In the genomic region with DNA sequence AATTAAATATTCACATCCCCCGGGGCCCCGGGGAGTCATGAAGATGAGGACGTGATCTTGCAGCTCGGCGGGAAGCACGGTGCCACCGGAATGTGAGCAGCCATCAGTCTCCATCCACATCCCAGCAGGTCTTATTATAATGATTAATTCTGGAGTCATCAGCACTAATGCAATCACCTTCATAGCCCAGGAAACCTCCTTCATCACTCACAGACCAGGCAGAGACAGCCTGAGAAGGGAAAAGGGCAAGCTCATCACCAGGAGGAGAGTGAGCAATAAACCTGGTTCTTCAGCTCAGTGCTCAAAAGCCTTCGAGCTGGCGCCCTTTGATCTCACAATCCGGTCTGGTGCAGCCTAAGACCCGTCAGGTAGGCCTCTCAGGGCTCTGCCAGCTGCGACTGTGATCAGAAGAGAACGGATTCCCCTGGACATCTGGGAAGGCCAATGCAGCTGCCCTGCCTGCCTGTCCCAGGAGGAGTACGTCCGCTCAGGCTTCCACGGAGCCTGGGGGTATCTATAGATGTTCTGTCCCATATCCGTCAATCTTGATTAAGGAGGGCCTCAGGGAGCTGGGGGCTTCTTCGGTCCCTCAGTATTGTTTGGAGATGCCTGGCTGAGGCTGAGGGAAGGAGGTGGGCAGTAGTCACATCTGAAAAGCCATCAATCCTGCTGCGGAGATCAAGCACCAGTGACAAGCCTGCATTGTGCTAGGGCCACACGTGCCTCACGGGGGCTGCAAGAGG, we compare ENCODE assay signal across 14 mouse cellular contexts. TPM values are rescaled to one million over a fixed set of nuclear protein-coding genes. Genes with fewer than 3 reads are reported as not detected.
DNase-seq lines count a peak whose midpoint lies in the region; ATAC-seq and TF ChIP-seq lines count a peak whose summit lies in the region.
"Had no signal": no experiment of that assay in that cellular context is flagged by ENCODE, and none has a peak within 500 bp of the region (broad histone marks: within the 10 kb centered on the region; RNA-seq: fewer than 3 reads in every experiment).

No protein-coding gene starts in this region.

- H3K27ac ChIP-seq in forebrain, embryonic 12.5 days = 0 out of 2 replicates have a peak overlapping the region, but pooled peaks have one; percentile 13
- H3K27ac ChIP-seq in forebrain, embryonic 16.5 days (ENCODE audit: low read length) = no peak overlapping the region
- no peak overlapping the region for H3K27ac ChIP-seq in hindbrain, postnatal 0 days
- H3K27ac ChIP-seq: embryonic facial prominence, embryonic 12.5 days; liver, embryonic 15.5 days; macrophage had no signal

- no peak for ATAC-seq in forebrain, embryonic 12.5 days (ENCODE audit: low FRiP score)
- ATAC-seq in forebrain, embryonic 16.5 days = no peak
- 0 out of 2 replicates have a peak, but pooled peaks have one; percentile 18 for ATAC-seq in hindbrain, postnatal 0 days
- no peak for ATAC-seq in frontal cortex, adult (ENCODE audit: low TSS enrichment)

- H3K36me3 ChIP-seq in forebrain, embryonic 12.5 days (replicated peaks) = no peaks in the 10 kb centered on the region
- H3K36me3 ChIP-seq in forebrain, embryonic 16.5 days (ENCODE audit: control insufficient read depth, insufficient read depth) = no peaks in the 10 kb centered on the region
- no peaks in the 10 kb centered on the region for H3K36me3 ChIP-seq in hindbrain, postnatal 0 days (ENCODE audit: insufficient read depth, low read length)
- H3K36me3 ChIP-seq: embryonic facial prominence, embryonic 12.5 days; liver, embryonic 15.5 days had no signal

- H3K4me2 ChIP-seq in forebrain, embryonic 12.5 days = peak overlapping the region; percentile 6; the same call in 1 of the 2 replicates
- no peak overlapping the region for H3K4me2 ChIP-seq in forebrain, embryonic 16.5 days (ENCODE audit: low read length)
- no peak overlapping the region for H3K4me2 ChIP-seq in hindbrain, postnatal 0 days (ENCODE audit: low read depth, low read length)
- H3K4me2 ChIP-seq: embryonic facial prominence, embryonic 12.5 days; heart, embryonic 11.5 days; liver, embryonic 15.5 days had no signal

- H3K4me3 ChIP-seq in forebrain, embryonic 12.5 days (replicated peaks) = no peak overlapping the region
- H3K4me3 ChIP-seq in forebrain, embryonic 16.5 days (replicated peaks; ENCODE audit: low read length) = no peak overlapping the region
- H3K4me3 ChIP-seq in hindbrain, postnatal 0 days (ENCODE audit: low read length) = no peak overlapping the region
- H3K4me3 ChIP-seq: embryonic facial prominence, embryonic 12.5 days; liver, embryonic 15.5 days had no signal

- no peaks in the 10 kb centered on the region for H3K9me3 ChIP-seq in forebrain, embryonic 12.5 days
- H3K9me3 ChIP-seq in forebrain, embryonic 16.5 days (ENCODE audit: control insufficient read depth, low read length) = no peaks in the 10 kb centered on the region
- H3K9me3 ChIP-seq in hindbrain, postnatal 0 days (ENCODE audit: low read length) = no peaks in the 10 kb centered on the region
- H3K9me3 ChIP-seq: embryonic facial prominence, embryonic 12.5 days; liver, embryonic 15.5 days had no signal

- 26% methylated on average over 21 of the region's 21 CpGs for WGBS in forebrain, embryonic 12.5 days
- 35% methylated on average over 21 of the region's 21 CpGs for WGBS in forebrain, embryonic 16.5 days
- 14% methylated on average over 21 of the region's 21 CpGs for WGBS in hindbrain, postnatal 0 days

- H3K9ac ChIP-seq in forebrain, embryonic 12.5 days = no peak overlapping the region
- no peak overlapping the region for H3K9ac ChIP-seq in forebrain, embryonic 16.5 days (replicated peaks; ENCODE audit: low read depth, low read length)
- H3K9ac ChIP-seq in hindbrain, postnatal 0 days (replicated peaks; ENCODE audit: low read length) = no peak overlapping the region
- H3K9ac ChIP-seq: embryonic facial prominence, embryonic 12.5 days; liver, embryonic 15.5 days had no signal

- DNase-seq in embryo, embryonic 11 days = peak; percentile 55
- DNase-seq in hindbrain, postnatal 0 days (ENCODE audit: low spot score) = peak; percentile 26
- peak; percentile 55 for DNase-seq in neural tube, embryonic 10.5 days (ENCODE audit: extremely low spot score, low spot score)
- no peak for DNase-seq in B cell, adult 2 months
- DNase-seq in thymus, postnatal 36 days = no peak
- DNase-seq: cerebellum, adult 11 months; spleen, adult 18-20 months had no signal

- H3K4me1 ChIP-seq in forebrain, embryonic 12.5 days = peaks cover 16% of the 10 kb centered on the region
- H3K4me1 ChIP-seq in forebrain, embryonic 16.5 days (replicated peaks; ENCODE audit: control insufficient read depth, insufficient read depth, low read length) = no peaks in the 10 kb centered on the region; the same call in 1 of the 2 replicates
- H3K4me1 ChIP-seq in hindbrain, postnatal 0 days (ENCODE audit: insufficient read depth, low read length) = no peaks in the 10 kb centered on the region
- H3K4me1 ChIP-seq: liver, embryonic 15.5 days had no signal

- TF ChIP-seq CTCF in hindbrain, postnatal 0 days (IDR thresholded peaks at IDR 0.05; ENCODE audit: low read depth) = no peak

- H3K27me3 ChIP-seq in forebrain, embryonic 12.5 days = 0 out of 2 replicates have a peak, but pooled peaks cover 3% of the 10 kb centered on the region
- no peaks in the 10 kb centered on the region for H3K27me3 ChIP-seq in forebrain, embryonic 16.5 days (replicated peaks; ENCODE audit: control insufficient read depth, insufficient read depth, low read length)
- no peaks in the 10 kb centered on the region for H3K27me3 ChIP-seq in hindbrain, postnatal 0 days (ENCODE audit: insufficient read depth, low read length)
- H3K27me3 ChIP-seq: embryonic facial prominence, embryonic 12.5 days had no signal

RNA-seq across cellular contexts. Expression of a gene that starts 12.2 kb away (rescaled TPM):
- 106 and 133 TPM in 2 replicates for polyA plus RNA-seq in forebrain, embryonic 12.5 days (2016; fragmentation: Nextera tagmentation; extraction: Ambion mirVana)
- polyA plus RNA-seq in forebrain, embryonic 16.5 days (2015; fragmentation: Nextera tagmentation; extraction: Ambion mirVana) = 44.7 and 55.4 TPM in 2 replicates
- 86.4 and 140 TPM in 2 replicates for total RNA-seq in hindbrain, postnatal 0 days (2014; rRNA removed)
- 155 and 166 TPM in 2 replicates for polyA plus RNA-seq in hindbrain, postnatal 0 days (2015; fragmentation: Nextera tagmentation; extraction: Ambion mirVana)
- polyA plus RNA-seq: macrophage had no signal

RNA-seq across cellular contexts. Expression of a gene that starts 18.1 kb away (rescaled TPM):
- 140 and 142 TPM in 2 replicates for polyA plus RNA-seq in forebrain, embryonic 12.5 days (2016; fragmentation: Nextera tagmentation; extraction: Ambion mirVana)
- 115 and 126 TPM in 2 replicates for polyA plus RNA-seq in forebrain, embryonic 16.5 days (2015; fragmentation: Nextera tagmentation; extraction: Ambion mirVana)
- total RNA-seq in hindbrain, postnatal 0 days (2014; rRNA removed) = 35.6 and 37.9 TPM in 2 replicates
- polyA plus RNA-seq in hindbrain, postnatal 0 days (2015; fragmentation: Nextera tagmentation; extraction: Ambion mirVana) = 88.5 and 96.7 TPM in 2 replicates

RNA-seq across cellular contexts. Expression of a gene that starts 53.7 kb away (rescaled TPM):
- polyA plus RNA-seq in forebrain, embryonic 12.5 days (2016; fragmentation: Nextera tagmentation; extraction: Ambion mirVana) = 2.8 and 3.1 TPM in 2 replicates
- 6.5 and 6.9 TPM in 2 replicates for polyA plus RNA-seq in forebrain, embryonic 16.5 days (2015; fragmentation: Nextera tagmentation; extraction: Ambion mirVana)
- 5.5 and 11.3 TPM in 2 replicates for total RNA-seq in hindbrain, postnatal 0 days (2014; rRNA removed)
- polyA plus RNA-seq in hindbrain, postnatal 0 days (2015; fragmentation: Nextera tagmentation; extraction: Ambion mirVana) = 6.2 and 6.7 TPM in 2 replicates

Comparison
In these comparisons a context has a peak if more than half of its experiments do, and no peak if none do; other contexts are left out.
1. DNase-seq: peak in embryo, embryonic 11 days (single experiment), hindbrain, postnatal 0 days (single experiment) and neural tube, embryonic 10.5 days (single experiment); none in B cell, adult 2 months (0 of 2) and thymus, postnatal 36 days (0 of 2).